Mouse (Mus musculus) small intestine, adult 2 months (tissue): ENCODE measurements at regions not wholly inside any gene's neighbourhood (a gene's known extent, or its start where the extent isn't known, plus 50 kb on each side); places are given as distances from the start of the nearest gene placed in this dataset.

Experiments used
- CTCF ChIP-seq: fragments of 200-500 bp; IDR thresholded peaks from 2 replicates; pipeline ENCODE4 v1.5.1; 2012; ENCODE audit warnings: low read depth, mild to moderate bottlenecking, control low read depth, inconsistent platforms, low read length, moderate library complexity, mixed read lengths; ENCODE audit not compliant: insufficient replicate concordance, insufficient read length; ENCODE audit errors: extremely low read depth
- POLR2A ChIP-seq: fragments of 200-500 bp; IDR thresholded peaks from 2 replicates; pipeline ENCODE4 v1.6.1; 2012; ENCODE audit warnings: low read depth, mild to moderate bottlenecking, control low read depth, inconsistent platforms, low read length, moderate library complexity

DNA sequence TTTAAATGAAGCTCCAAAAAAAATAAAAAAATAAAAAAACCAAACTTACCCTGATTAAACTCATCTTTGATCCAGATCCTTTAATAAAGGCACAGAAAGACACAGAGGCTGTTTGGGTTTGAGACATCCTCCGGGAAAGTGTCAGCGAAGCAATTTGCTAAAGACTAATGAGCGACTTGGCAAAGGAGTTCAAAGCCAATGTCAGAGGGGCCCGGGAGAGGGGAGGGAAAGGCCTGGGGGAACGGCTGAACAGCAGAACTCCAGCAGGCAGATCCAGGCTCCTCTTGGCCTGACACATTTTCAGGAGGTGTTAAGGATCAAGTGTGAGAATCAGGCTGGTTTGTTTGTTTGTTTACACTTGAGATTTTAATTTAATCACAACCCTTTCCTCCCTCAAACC lies 49.9 kb upstream of the Msx2 start:
- TF ChIP-seq CTCF (no peak), POLR2A (no peak)
